Mouse (Mus musculus) liver, embryonic 13.5 days (tissue): ENCODE results near the gene Nek4. TPM values are rescaled to one million over a fixed set of nuclear protein-coding genes. Genes with fewer than 3 reads are reported as not detected.

Experiments
- ATAC-seq: fragments of 200-750 bp; cut with Nextera tagmentation; 2 replicates; pipeline ENCODE4 v1.8.0; 2017; ENCODE audit warnings: low read depth, mild to moderate bottlenecking, moderate number of reproducible peaks, moderate library complexity
- DNase-seq: peaks from one replicate; pipeline ENCODE4 v3.0.0; 2022
- H3K27ac ChIP-seq: fragments of 300-500 bp; sonication (generic); 2 replicates; pipeline ENCODE4 v1.5.1; 2015; ENCODE audit warnings: moderate library complexity, mild to moderate bottlenecking, inconsistent platforms
- H3K27me3 ChIP-seq: fragments of 300-500 bp; sonication (generic); 2 replicates; pipeline ENCODE4 v1.6.1; 2015; ENCODE audit warnings: mild to moderate bottlenecking, inconsistent platforms
- H3K36me3 ChIP-seq: fragments of 300-500 bp; sonication (generic); 2 replicates; pipeline ENCODE4 v1.6.1; 2015; ENCODE audit warnings: mild to moderate bottlenecking, inconsistent platforms
- H3K4me1 ChIP-seq: fragments of 300-500 bp; sonication (generic); replicated peaks from 2 replicates; pipeline ENCODE4 v1.6.1; 2015; ENCODE audit warnings: inconsistent platforms
- H3K4me2 ChIP-seq: fragments of 300-500 bp; sonication (generic); 2 replicates; pipeline ENCODE4 v1.6.1; 2015; ENCODE audit warnings: inconsistent platforms, mild to moderate bottlenecking, moderate library complexity
- H3K4me3 ChIP-seq: fragments of 300-500 bp; sonication (generic); replicated peaks from 2 replicates; pipeline ENCODE4 v1.5.1; 2015; ENCODE audit warnings: mild to moderate bottlenecking, inconsistent platforms
- H3K9ac ChIP-seq: fragments of 300-500 bp; sonication (generic); 2 replicates; pipeline ENCODE4 v1.6.1; 2015; ENCODE audit warnings: mild to moderate bottlenecking, inconsistent platforms
- H3K9me3 ChIP-seq: fragments of 300-500 bp; sonication (generic); replicated peaks from 2 replicates; pipeline ENCODE4 v1.6.1; 2016; ENCODE audit warnings: inconsistent platforms
- WGBS: fragments of 180-500 bp; shearing (Covaris S2); methylation state at CpG from one replicate; pipeline ENCODE4 v1.1.7; 2015; ENCODE audit not compliant: insufficient replicate concordance; 5-methylcytosine and 5-hydroxymethylcytosine counted together
- polyA plus RNA-seq: library from polyadenylated mRNA; unstranded; fragments of >200 nt; fragmentation: Nextera tagmentation; extraction: Ambion mirVana; gene quantifications from 2 replicates; pipeline ENCODE4 v1.2.1, GENCODE M21; 2015

The Nek4 gene
- polyA plus RNA-seq, 1 experiment from 2014 or later: 5.6 TPM

DNA sequence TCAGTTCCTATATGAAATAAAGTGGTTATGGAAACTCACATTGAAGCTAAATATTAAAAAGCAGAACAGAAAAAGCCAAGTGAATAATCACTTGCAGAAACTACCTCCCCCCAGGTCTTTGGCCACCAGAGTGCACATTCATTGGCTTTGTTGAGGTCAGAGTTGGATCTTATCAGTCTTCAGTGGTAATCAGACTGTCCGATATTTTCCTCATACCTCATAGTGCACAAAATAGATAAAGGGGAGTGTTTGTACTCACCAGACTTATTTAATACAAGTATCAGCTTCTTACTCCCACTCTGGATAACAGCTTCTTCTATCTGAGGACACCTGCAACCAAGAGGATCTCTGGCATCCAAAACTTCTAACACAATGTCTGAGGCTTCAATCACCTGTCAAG is 64.9 kb downstream of the Nek4 start:
- H3K9me3 ChIP-seq: no peaks in the 10 kb centered on the region
- peak overlapping the region; percentile 96 for H3K4me2 ChIP-seq
- H3K4me3 ChIP-seq: peak overlapping the region; percentile 85
- H3K27me3 ChIP-seq: no peaks in the 10 kb centered on the region
- peaks cover 66% of the 10 kb centered on the region for H3K36me3 ChIP-seq
- ATAC-seq (no peak), DNase-seq (no peak)
- H3K27ac ChIP-seq: peak overlapping the region; percentile 97
- H3K4me1 ChIP-seq: peaks cover 46% of the 10 kb centered on the region
- 14% methylated on average over 1 of the region's 1 CpGs for WGBS
- peak overlapping the region; percentile 91 for H3K9ac ChIP-seq

DNA sequence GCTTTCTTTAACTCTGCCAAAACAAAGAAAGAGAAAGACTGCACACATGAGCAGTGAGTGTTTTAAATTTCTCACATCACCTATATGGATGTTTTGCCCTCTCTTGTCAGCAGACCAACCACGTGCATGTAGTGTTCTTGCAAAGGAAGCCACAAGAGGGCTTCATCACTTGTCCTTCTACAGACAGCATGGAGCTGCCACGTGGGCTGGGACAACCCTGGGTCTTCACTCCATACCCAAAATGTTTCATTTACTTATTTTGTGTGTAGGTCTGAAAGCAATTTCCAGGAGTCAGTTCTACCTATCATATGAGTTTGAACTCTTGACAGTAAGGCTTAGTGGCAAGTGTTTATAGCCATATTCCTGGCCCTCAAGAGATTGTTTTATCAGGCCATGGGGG is 66.7 kb downstream of the Nek4 start:
- Histone ChIP-seq H3K9me3 (no peaks in the 10 kb centered on the region), H3K27me3 (no peaks in the 10 kb centered on the region), H3K4me3 (peak overlapping the region; percentile 85), H3K4me2 (peak overlapping the region; percentile 96), H3K9ac (peak overlapping the region; percentile 91), H3K36me3 (peaks cover 57% of the 10 kb centered on the region), H3K27ac (peak overlapping the region; percentile 97), H3K4me1 (peaks cover 59% of the 10 kb centered on the region)
- ATAC-seq (no peak), DNase-seq (peak; percentile 32)
- WGBS: 0% methylated on average over 2 of the region's 2 CpGs

DNA sequence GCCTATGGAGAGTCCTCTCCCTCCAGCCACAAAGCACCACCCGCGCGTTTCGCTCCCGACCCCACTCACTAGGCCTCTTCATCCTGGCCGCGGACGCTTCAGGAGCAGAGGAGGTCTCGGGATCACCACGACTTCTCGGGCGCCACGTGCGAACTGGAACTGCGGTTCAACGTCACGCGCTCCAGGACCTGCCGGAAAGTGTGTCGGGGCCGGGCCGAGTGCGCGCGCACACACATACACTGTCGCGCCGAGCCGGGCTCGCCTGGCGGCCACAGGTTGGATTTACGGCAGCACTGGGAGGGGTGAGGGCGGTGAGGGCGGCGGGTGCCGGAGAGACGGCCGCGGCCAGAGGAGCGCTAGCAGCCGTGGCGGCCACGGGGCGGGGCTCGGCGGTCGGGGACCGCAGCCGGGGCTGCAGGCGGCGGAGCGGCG is 67.7 kb downstream of the Nek4 start, which contains the start of the genes Pbrm1 and Gnl3:
Gene Pbrm1 (plus strand): TSS at position 279 of the 432 bp plus-strand sequence.
Gene Gnl3 (minus strand): TSS at position 293 of the 432 bp plus-strand sequence.
- Histone ChIP-seq H3K27ac (peak within 1 kb of the TSS; percentile 97), H3K4me2 (peak within 1 kb of the TSS; percentile 96), H3K4me1 (peaks cover 63% of the 10 kb centered on the region), H3K9me3 (no peaks in the 10 kb centered on the region), H3K36me3 (peaks cover 52% of the 10 kb centered on the region), H3K27me3 (no peaks in the 10 kb centered on the region), H3K4me3 (peak within 1 kb of the TSS; percentile 85), H3K9ac (peak within 1 kb of the TSS; percentile 91)
- ATAC-seq (peak; percentile 84), DNase-seq (peak; percentile 96)
- under 1% methylated on average over 38 of the region's 53 CpGs for WGBS

DNA sequence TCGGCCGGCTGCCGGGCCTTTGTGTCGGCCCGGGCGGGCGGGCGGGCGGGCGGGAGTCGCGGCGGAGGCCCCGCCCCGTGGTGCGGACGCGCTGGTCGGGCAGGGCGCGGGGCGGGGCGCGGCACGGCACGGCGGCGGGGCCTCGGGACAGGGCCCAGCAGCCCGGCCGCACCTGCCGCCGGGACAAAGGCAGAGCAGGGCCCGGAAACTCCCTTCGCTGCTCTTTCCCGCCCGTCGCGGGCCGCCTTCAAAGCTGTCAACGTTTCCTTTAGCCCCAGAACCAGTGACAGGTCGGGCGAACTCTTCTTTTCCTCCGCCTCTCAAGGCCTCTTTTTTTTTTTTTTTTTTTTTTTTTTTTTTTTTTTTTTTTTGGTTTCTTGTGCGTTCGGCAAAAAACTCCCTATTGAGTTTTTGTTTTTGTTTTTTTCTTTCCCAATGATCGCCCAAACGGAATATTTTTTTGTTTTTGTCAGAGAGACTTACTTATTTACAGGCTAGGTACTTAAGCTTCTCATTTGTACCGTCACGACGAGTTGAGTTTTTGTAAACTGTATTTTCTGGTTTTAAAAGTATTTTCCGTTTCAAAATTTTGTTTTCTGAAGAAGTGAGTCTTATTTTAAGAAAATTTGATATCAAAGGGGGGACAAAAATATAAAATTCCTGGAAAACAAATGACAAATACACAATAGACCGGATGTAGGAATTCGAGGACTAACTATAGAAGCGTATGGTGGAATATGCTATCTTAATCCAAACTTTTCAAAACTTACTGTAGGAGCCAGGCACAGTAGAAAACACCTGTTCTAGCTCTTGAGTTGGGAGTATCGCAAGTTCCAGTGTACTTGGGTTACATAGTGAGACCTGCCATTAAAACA is 68.4 kb downstream of the Nek4 start:
- peaks cover 50% of the 10 kb centered on the region for H3K36me3 ChIP-seq
- H3K27me3 ChIP-seq: no peaks in the 10 kb centered on the region
- H3K4me3 ChIP-seq: peak overlapping the region; percentile 85
- WGBS: 3% methylated on average over 38 of the region's 56 CpGs
- H3K27ac ChIP-seq: peak overlapping the region; percentile 97
- H3K4me1 ChIP-seq: peaks cover 68% of the 10 kb centered on the region
- no peaks in the 10 kb centered on the region for H3K9me3 ChIP-seq
- peak overlapping the region; percentile 91 for H3K9ac ChIP-seq
- peak; percentile 80 for DNase-seq
- peak; percentile 93 for ATAC-seq
- H3K4me2 ChIP-seq: peak overlapping the region; percentile 96

DNA sequence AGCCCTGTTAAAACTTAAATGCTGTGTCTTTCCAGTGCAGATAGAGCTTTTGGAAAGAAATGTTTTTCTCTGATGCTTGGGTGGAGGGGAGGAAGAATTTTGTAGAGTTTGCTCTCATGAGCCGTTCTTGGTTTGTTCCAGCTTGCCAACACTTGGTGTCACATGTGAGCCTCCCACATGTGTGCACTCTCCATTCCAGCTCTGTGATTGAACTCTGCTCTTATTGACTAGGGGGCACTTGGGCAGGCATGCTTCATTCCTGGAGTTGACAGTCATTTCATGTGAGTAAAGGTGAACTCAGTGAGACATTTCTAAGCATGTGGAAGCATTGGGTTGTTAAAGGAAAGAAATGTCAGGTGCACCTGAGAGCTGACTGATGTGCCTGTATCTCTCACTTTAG is 71.4 kb downstream of the Nek4 start:
- no peak overlapping the region for H3K9ac ChIP-seq
- H3K27ac ChIP-seq: peak overlapping the region; percentile 47
- H3K9me3 ChIP-seq: no peaks in the 10 kb centered on the region
- 55% methylated on average over 1 of the region's 1 CpGs for WGBS
- no peaks in the 10 kb centered on the region for H3K27me3 ChIP-seq
- ATAC-seq: no peak
- no peak overlapping the region for H3K4me2 ChIP-seq
- H3K4me3 ChIP-seq: no peak overlapping the region
- peaks cover 50% of the 10 kb centered on the region for H3K4me1 ChIP-seq
- peaks cover 48% of the 10 kb centered on the region for H3K36me3 ChIP-seq
- no peak for DNase-seq

DNA sequence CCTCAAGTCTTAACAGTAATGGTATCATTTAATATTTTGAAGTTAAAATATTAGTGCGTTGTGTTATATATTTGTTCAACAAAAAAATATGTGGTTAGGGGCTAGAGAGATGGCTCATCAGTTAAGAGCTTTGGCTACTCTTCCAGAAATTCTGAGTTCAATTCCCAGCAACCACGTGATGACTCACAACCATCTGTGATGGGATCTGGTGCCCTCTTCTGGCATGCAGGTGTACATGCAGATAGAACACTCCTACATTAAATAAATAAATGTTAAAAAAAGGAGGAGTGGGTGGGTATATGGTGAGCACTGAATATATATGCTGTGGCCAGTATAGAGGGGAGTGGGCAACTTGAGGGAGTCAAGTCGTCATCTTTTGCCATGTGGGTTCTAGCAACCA is 74.6 kb downstream of the Nek4 start:
- WGBS: 70% methylated on average over 3 of the region's 3 CpGs
- Histone ChIP-seq H3K4me3 (no peak overlapping the region), H3K27ac (no peak overlapping the region), H3K9me3 (no peaks in the 10 kb centered on the region), H3K36me3 (peaks cover 73% of the 10 kb centered on the region), H3K27me3 (no peaks in the 10 kb centered on the region), H3K4me2 (no peak overlapping the region), H3K4me1 (peaks cover 29% of the 10 kb centered on the region), H3K9ac (no peak overlapping the region)
- DNase-seq (peak; percentile 23), ATAC-seq (no peak)

Other genes with a start within 250 kb of the Nek4 start
- gene Sfmbt1, start 236.5 kb upstream of the Nek4 start, polyA plus RNA-seq: 13.3 and 15.2 TPM in 2 replicates
- gene Tmem110, start 125.8 kb upstream of the Nek4 start, polyA plus RNA-seq: 11.6 and 11.8 TPM in 2 replicates
- gene Mustn1, start 72.2 kb upstream of the Nek4 start, polyA plus RNA-seq: 0.56 and 0.60 TPM in 2 replicates
- gene Itih4, start 64.9 kb upstream of the Nek4 start, polyA plus RNA-seq: 25.3 and 27.0 TPM in 2 replicates
- 114 and 122 TPM in 2 replicates for gene Itih3, start 27.6 kb upstream of the Nek4 start, polyA plus RNA-seq
- 22.4 and 27.1 TPM in 2 replicates for gene Itih1, start 8.1 kb upstream of the Nek4 start, polyA plus RNA-seq
- gene Glt8d1, start 50.0 kb downstream of the Nek4 start, polyA plus RNA-seq: 20.3 and 21.5 TPM in 2 replicates
- 306 and 325 TPM in 2 replicates for gene Spcs1, start 50.3 kb downstream of the Nek4 start, polyA plus RNA-seq
- 65.7 and 72.4 TPM in 2 replicates for gene Pbrm1, start 67.8 kb downstream of the Nek4 start, polyA plus RNA-seq
- 133 and 159 TPM in 2 replicates for gene Gnl3, start 67.8 kb downstream of the Nek4 start, polyA plus RNA-seq
- gene Smim4, start 177.6 kb downstream of the Nek4 start, polyA plus RNA-seq: 81.6 and 90.8 TPM in 2 replicates
- gene Nt5dc2, start 179.7 kb downstream of the Nek4 start, polyA plus RNA-seq: 174 and 196 TPM in 2 replicates
- 18.5 and 19.2 TPM in 2 replicates for gene Stab1, start 217.3 kb downstream of the Nek4 start, polyA plus RNA-seq